Mouse (Mus musculus) neural tube, embryonic 12.5 days (tissue): ENCODE measurements around the gene Wfdc8. TPM values are rescaled to one million over a fixed set of nuclear protein-coding genes. Genes with fewer than 3 reads are reported as not detected.
A peak's percentile ranks its signal among the peaks of the same experiment; 100 is the strongest.
"Not testable (repeated sequence)": the region's sequence is repeated elsewhere in the genome, so short reads cannot be mapped to it uniquely, and the experiment has no call there.

Experiments
- ATAC-seq: fragments of 200-750 bp; cut with Nextera tagmentation; 2 replicates; pipeline ENCODE4 v1.8.0; 2017; ENCODE audit warnings: low read depth, mild to moderate bottlenecking, moderate TSS enrichment, moderate library complexity; ENCODE audit not compliant: low FRiP score
- H3K27ac ChIP-seq: fragments of 300-500 bp; sonication (generic); 2 replicates; pipeline ENCODE4 v1.5.1; 2016
- H3K27me3 ChIP-seq: fragments of 300-500 bp; sonication (generic); replicated peaks from 2 replicates; pipeline ENCODE4 v1.6.1; 2016; ENCODE audit warnings: mild to moderate bottlenecking
- H3K36me3 ChIP-seq: fragments of 300-500 bp; sonication (generic); 2 replicates; pipeline ENCODE4 v1.6.1; 2016; ENCODE audit warnings: mild to moderate bottlenecking
- H3K4me1 ChIP-seq: fragments of 300-500 bp; sonication (generic); 2 replicates; pipeline ENCODE4 v1.6.1; 2016
- H3K4me2 ChIP-seq: fragments of 300-500 bp; sonication (generic); replicated peaks from 2 replicates; pipeline ENCODE4 v1.6.1; 2016; ENCODE audit warnings: mild to moderate bottlenecking
- H3K4me3 ChIP-seq: fragments of 300-500 bp; sonication (generic); 2 replicates; pipeline ENCODE4 v1.5.1; 2016
- H3K9ac ChIP-seq: fragments of 300-500 bp; sonication (generic); 2 replicates; pipeline ENCODE4 v1.6.1; 2016; ENCODE audit warnings: mild to moderate bottlenecking
- H3K9me3 ChIP-seq: fragments of 300-500 bp; sonication (generic); 2 replicates; pipeline ENCODE4 v1.6.1; 2016; ENCODE audit warnings: mild to moderate bottlenecking
- WGBS: fragments of 180-500 bp; shearing (Covaris S2); methylation state at CpG from one replicate; pipeline ENCODE4 v1.1.7; 2016; 5-methylcytosine and 5-hydroxymethylcytosine counted together
- polyA plus RNA-seq: library from polyadenylated mRNA; unstranded; fragments of >200 nt; fragmentation: Nextera tagmentation; extraction: Ambion mirVana; gene quantifications from 2 replicates; pipeline ENCODE4 v1.2.1, GENCODE M21; 2016

Gene Wfdc8
- polyA plus RNA-seq, 1 experiment from 2014 or later: not detected

- Histone ChIP-seq H3K9me3 (peaks cover 4% of the 10 kb centered on the region), H3K4me3 (no peak overlapping the region), H3K4me1 (no peaks in the 10 kb centered on the region), H3K36me3 (no peaks in the 10 kb centered on the region), H3K27me3 (no peaks in the 10 kb centered on the region), H3K9ac (no peak overlapping the region), H3K27ac (no peak overlapping the region), H3K4me2 (no peak overlapping the region)
- ATAC-seq: no peak
- 64% methylated on average over 3 of the region's 3 CpGs for WGBS
Measured at GRCm38 (mm10) chr2:164600179-164600578, 13.2 kb downstream of the Wfdc8 start.

DNA sequence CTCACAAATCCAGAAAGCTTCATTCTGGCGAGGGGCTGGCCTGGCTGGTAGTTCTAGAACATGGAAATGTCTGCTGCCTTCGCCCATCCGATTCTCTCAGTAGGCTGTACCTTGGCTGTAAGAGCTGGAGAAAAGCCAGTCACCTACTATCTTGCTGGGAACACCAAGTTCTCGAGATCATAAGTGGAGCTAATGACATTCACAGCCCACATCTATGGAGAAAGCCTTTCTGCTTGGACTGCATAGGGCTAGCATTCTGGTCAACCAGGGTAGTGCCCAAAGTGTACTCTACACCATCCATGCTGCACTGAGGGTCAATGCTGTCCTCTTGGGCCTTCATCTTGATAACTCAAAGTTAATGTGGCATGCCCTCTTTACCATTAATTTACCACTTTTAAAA is 19.9 kb downstream of the Wfdc8 start, which contains the start of gene Eppin:
Gene Eppin, minus strand, starts transcription at position 101 of the 400 bp plus-strand sequence.
- Histone ChIP-seq H3K4me3 (no peak within 1 kb of the TSS), H3K9ac (no peak within 1 kb of the TSS), H3K27ac (no peak within 1 kb of the TSS), H3K27me3 (no peaks in the 10 kb centered on the region), H3K4me2 (no peak within 1 kb of the TSS), H3K36me3 (no peaks in the 10 kb centered on the region), H3K4me1 (0 out of 2 replicates have a peak, but pooled peaks cover 7% of the 10 kb centered on the region), H3K9me3 (no peaks in the 10 kb centered on the region)
- WGBS: 80% methylated on average over 4 of the region's 4 CpGs
- ATAC-seq: no peak

GRCm38 (mm10) chr2:164592014-164592413 is 21.4 kb downstream of the Wfdc8 start:
- Histone ChIP-seq H3K27ac (no peak overlapping the region), H3K36me3 (no peaks in the 10 kb centered on the region), H3K9me3 (no peaks in the 10 kb centered on the region), H3K9ac (no peak overlapping the region), H3K4me3 (no peak overlapping the region), H3K4me1 (0 out of 2 replicates have a peak, but pooled peaks cover 7% of the 10 kb centered on the region), H3K4me2 (no peak overlapping the region), H3K27me3 (no peaks in the 10 kb centered on the region)
- WGBS: 11% methylated on average over 4 of the region's 4 CpGs
- ATAC-seq: no peak; the same call in 1 of the 2 replicates

DNA sequence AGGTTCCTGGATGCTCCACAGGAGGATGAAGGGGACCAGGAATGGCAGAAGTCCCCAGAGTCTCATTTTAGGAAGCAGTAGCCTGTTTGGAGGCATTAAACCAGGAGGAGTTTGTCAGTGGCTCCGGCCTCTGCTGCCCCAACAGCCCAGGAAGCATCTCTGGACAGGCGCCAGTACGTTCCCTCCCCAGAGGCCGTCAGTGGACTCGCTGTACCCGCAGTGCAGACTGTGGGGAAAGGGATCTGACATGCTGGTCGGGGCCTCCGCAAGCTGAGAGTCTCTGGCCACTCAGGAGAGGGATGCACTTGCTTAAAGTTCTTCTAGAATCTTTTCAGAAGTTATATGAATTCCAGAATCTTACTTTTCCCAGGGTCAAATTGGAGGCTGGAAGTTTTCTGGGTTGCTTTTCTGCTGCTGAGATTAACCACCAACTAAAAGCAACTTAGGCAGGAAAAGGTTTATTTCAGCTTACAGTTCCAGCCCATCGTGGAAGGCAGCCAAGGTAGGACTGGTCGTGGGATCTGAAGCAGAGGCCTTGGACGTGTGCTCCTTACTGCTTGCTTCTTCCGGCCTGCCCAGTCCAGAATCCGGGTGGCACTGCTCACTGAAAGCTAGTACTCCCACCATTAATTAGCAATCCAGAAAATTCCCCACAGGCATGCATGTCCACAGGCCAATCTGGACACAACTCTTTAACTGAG is 28.3 kb downstream of the Wfdc8 start, which contains the start of gene Wfdc6a:
Gene Wfdc6a, minus strand, starts transcription at position 423 of the 701 bp plus-strand sequence.
- not testable (repeated sequence) for H3K9me3 ChIP-seq, ATAC-seq, H3K27ac ChIP-seq, H3K4me3 ChIP-seq, H3K4me1 ChIP-seq, H3K27me3 ChIP-seq, H3K9ac ChIP-seq, H3K4me2 ChIP-seq, H3K36me3 ChIP-seq
- 82% methylated on average over 13 of the region's 13 CpGs for WGBS

- not testable (repeated sequence) for H3K27ac ChIP-seq
- 85% methylated on average over 6 of the region's 6 CpGs for WGBS
Measured at GRCm38 (mm10) chr2:164573359-164573758, 40.1 kb downstream of the Wfdc8 start, which contains the start of gene Spint3. TSS of gene Spint3 (minus strand) at chr2:164573459.

DNA sequence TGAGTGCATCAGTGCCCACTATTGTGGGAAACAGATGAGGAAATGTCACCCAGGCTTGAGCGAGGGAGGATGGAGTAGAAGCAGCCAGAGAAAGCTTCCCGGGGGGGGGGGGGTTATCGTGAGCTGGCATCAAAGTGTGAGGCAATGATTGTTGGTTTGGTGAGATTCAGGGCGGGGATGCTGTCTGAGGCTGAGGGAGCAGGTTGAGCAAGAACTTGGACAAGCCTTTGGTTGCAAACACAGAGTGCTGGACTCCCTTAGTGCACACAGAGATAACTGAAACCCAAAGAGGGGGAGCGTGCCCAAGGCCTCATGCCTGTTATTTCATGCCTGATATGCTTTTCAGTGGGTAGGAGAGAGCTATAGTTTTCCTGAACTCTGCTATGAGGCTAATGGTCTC is 46.0 kb downstream of the Wfdc8 start:
- 91% methylated on average over 5 of the region's 5 CpGs for WGBS
- no peak overlapping the region for H3K27ac ChIP-seq
- no peak for ATAC-seq

More at GRCm38 (mm10) chr2:164573359-164573758, 40.1 kb downstream of the Wfdc8 start, which contains the start of gene Spint3:
- ATAC-seq, H3K4me1 ChIP-seq, H3K9ac ChIP-seq, H3K4me3 ChIP-seq, H3K36me3 ChIP-seq, H3K9me3 ChIP-seq, H3K4me2 ChIP-seq, H3K27me3 ChIP-seq: not testable (repeated sequence)

GRCm38 (mm10) chr2:164566997-164567396 is 46.4 kb downstream of the Wfdc8 start:
- Histone ChIP-seq H3K4me3 (no peak overlapping the region), H3K9ac (no peak overlapping the region), H3K9me3 (no peaks in the 10 kb centered on the region), H3K4me1 (peaks cover 16% of the 10 kb centered on the region), H3K27ac (no peak overlapping the region), H3K4me2 (no peak overlapping the region), H3K36me3 (no peaks in the 10 kb centered on the region), H3K27me3 (peaks cover 19% of the 10 kb centered on the region)
- ATAC-seq: no peak
- WGBS: 84% methylated on average over 2 of the region's 2 CpGs

More for the DNA sequence above, 46.0 kb downstream of the Wfdc8 start:
- no peaks in the 10 kb centered on the region for H3K9me3 ChIP-seq
- H3K4me1 ChIP-seq: peaks cover 13% of the 10 kb centered on the region
- H3K4me3 ChIP-seq: no peak overlapping the region
- no peak overlapping the region for H3K9ac ChIP-seq
- no peaks in the 10 kb centered on the region for H3K36me3 ChIP-seq
- H3K4me2 ChIP-seq: no peak overlapping the region
- peaks cover 14% of the 10 kb centered on the region for H3K27me3 ChIP-seq

- Histone ChIP-seq H3K9me3 (no peaks in the 10 kb centered on the region), H3K36me3 (no peaks in the 10 kb centered on the region), H3K27me3 (peaks cover 21% of the 10 kb centered on the region), H3K4me3 (no peak overlapping the region), H3K27ac (no peak overlapping the region), H3K9ac (no peak overlapping the region), H3K4me1 (peaks cover 16% of the 10 kb centered on the region), H3K4me2 (no peak overlapping the region)
- WGBS: 70% methylated on average over 5 of the region's 5 CpGs
- no peak for ATAC-seq
Measured at GRCm38 (mm10) chr2:164564346-164564745, 49.1 kb downstream of the Wfdc8 start.

- WGBS: 1% methylated on average over 32 of the region's 32 CpGs
- no peak overlapping the region for H3K27ac ChIP-seq
- ATAC-seq: peak; percentile 76
Measured at GRCm38 (mm10) chr2:164563339-164564038, 49.9 kb downstream of the Wfdc8 start.

GRCm38 (mm10) chr2:164562391-164563188 is 50.8 kb downstream of the Wfdc8 start, which contains the start of gene Wfdc2:
TSS of gene Wfdc2 (plus strand) at chr2:164562413.
- Histone ChIP-seq H3K4me2 (peak within 1 kb of the TSS; percentile 88), H3K4me1 (peaks cover 16% of the 10 kb centered on the region), H3K9ac (peak within 1 kb of the TSS; percentile 58), H3K9me3 (no peaks in the 10 kb centered on the region), H3K4me3 (peak within 1 kb of the TSS; percentile 41), H3K27ac (no peak within 1 kb of the TSS), H3K27me3 (peaks cover 21% of the 10 kb centered on the region), H3K36me3 (no peaks in the 10 kb centered on the region)
- 4% methylated on average over 24 of the region's 24 CpGs for WGBS
- peak; percentile 37 for ATAC-seq

More at GRCm38 (mm10) chr2:164563339-164564038, 49.9 kb downstream of the Wfdc8 start:
- peak overlapping the region; percentile 88 for H3K4me2 ChIP-seq
- peaks cover 21% of the 10 kb centered on the region for H3K27me3 ChIP-seq
- H3K4me1 ChIP-seq: peaks cover 16% of the 10 kb centered on the region
- no peaks in the 10 kb centered on the region for H3K9me3 ChIP-seq
- H3K36me3 ChIP-seq: no peaks in the 10 kb centered on the region
- peak overlapping the region; percentile 58 for H3K9ac ChIP-seq
- H3K4me3 ChIP-seq: peak overlapping the region; percentile 41

DNA sequence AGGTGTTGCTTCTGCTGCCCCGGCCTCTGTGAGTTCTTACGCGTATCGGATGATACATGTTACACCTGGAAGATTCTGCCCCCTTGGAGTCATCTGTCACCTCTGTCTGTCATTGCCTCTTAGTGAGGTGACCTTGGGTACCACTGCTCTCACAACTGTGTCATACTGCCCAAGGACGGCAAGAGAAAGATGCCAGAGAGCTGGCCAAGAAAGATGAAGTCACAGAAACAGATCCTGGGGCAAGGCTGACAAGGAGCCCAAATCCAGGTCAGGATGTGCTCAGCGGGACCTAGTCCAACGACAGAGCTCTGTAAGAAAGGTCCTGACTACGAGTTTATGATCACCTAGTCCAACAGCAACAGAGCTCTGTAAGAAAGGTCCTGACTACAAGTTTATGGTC is 53.3 kb downstream of the Wfdc8 start:
- Histone ChIP-seq H3K27me3 (peaks cover 20% of the 10 kb centered on the region), H3K36me3 (no peaks in the 10 kb centered on the region), H3K4me3 (no peak overlapping the region), H3K4me2 (no peak overlapping the region), H3K4me1 (peaks cover 16% of the 10 kb centered on the region), H3K9ac (no peak overlapping the region), H3K9me3 (no peaks in the 10 kb centered on the region), H3K27ac (no peak overlapping the region)
- ATAC-seq: no peak
- WGBS: 91% methylated on average over 8 of the region's 8 CpGs
